Mouse (Mus musculus): Measurements from ENCODE around the gene Gabarapl2. TPM values are rescaled to one million over a fixed set of nuclear protein-coding genes. Genes with fewer than 3 reads are reported as not detected.

Gene Gabarapl2
- polyA plus RNA-seq, 1 experiment from 2014 or later: 213 TPM

DNA sequence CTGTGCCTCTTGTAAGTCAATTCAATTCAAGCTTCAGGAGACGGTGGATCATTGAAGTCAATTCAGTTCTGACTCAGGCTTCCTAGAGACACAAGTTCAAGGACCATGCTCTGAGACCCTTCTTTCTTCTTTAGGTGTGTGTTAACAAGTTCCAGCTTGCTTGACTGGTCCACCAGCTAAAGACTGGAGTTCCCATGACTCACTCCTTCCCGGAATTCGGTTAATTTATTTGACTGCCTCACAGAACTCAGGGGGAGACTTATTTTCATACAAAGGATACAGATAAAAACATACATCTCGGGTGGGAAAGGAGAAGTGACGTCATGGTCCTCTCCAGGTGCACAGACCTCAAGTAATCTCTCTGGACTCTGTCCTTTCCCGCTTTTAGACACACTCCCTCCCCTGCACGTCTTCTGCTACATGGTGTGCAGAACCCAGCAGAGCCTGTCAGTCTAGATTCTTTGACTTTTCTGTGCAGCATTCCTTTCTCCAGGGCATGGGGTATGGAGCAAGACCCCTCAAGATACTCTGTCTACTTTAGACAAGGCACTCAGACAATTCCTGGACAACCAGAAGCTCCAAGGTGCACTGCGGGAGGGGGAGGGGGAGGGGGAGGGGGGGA lies 34.9 kb upstream of the Gabarapl2 start:
- Histone ChIP-seq H3K27ac (replicated peaks in 1 of 2; ENCODE audit: control insufficient read depth in 1 of 2, insufficient read depth in 1 of 2, low read depth in 2 of 2, low read length in 2 of 2) (no peak overlapping the region), H3K27me3 (ENCODE audit: control insufficient read depth, insufficient read depth, low read length) (peaks cover 17% of the 10 kb centered on the region), H3K4me2 (ENCODE audit: low read length) (no peak overlapping the region), H3K9ac (ENCODE audit: low read length) (no peak overlapping the region), H3K36me3 (ENCODE audit: control insufficient read depth, insufficient read depth, low read length) (no peaks in the 10 kb centered on the region), H3K4me1 (ENCODE audit: control insufficient read depth in 2 of 2, insufficient read depth in 2 of 2, low read length in 2 of 2) (peaks cover 7 to 16% of the 10 kb centered on the region in 2 experiments; a peak in 2 of 4 replicates), H3K9me3 (ENCODE audit: control insufficient read depth, low read length) (no peaks in the 10 kb centered on the region), H3K4me3 (ENCODE audit: control insufficient read depth in 1 of 2, insufficient read depth in 1 of 2, low read depth in 1 of 2, low read length in 2 of 2) (no peak overlapping the region)
- WGBS: 41% methylated on average over 8 of the region's 8 CpGs
- no peak for ATAC-seq (ENCODE audit: insufficient number of reproducible peaks, insufficient read depth, low FRiP score, low read depth)

- H3K4me3 ChIP-seq (ENCODE audit: control insufficient read depth in 1 of 2, insufficient read depth in 1 of 2, low read depth in 1 of 2, low read length in 2 of 2): peak within 1 kb of the TSS; percentile 28 to 31; a peak in 3 of 4 replicates
- H3K4me1 ChIP-seq (ENCODE audit: control insufficient read depth in 2 of 2, insufficient read depth in 2 of 2, low read length in 2 of 2): peaks cover 7 to 12% of the 10 kb centered on the region in 2 experiments; a peak in 2 of 4 replicates
- 9% methylated on average over 47 of the region's 47 CpGs for WGBS
- peak within 1 kb of the TSS; percentile 67 for H3K4me2 ChIP-seq (ENCODE audit: low read length)
- peaks cover 31% of the 10 kb centered on the region for H3K27me3 ChIP-seq (ENCODE audit: control insufficient read depth, insufficient read depth, low read length)
- H3K9ac ChIP-seq (ENCODE audit: low read length): peak within 1 kb of the TSS; percentile 50; the same call in 1 of the 2 replicates
- H3K36me3 ChIP-seq (ENCODE audit: control insufficient read depth, insufficient read depth, low read length): no peaks in the 10 kb centered on the region
- ATAC-seq (ENCODE audit: insufficient number of reproducible peaks, insufficient read depth, low FRiP score, low read depth): no peak
- no peak within 1 kb of the TSS for H3K27ac ChIP-seq (replicated peaks in 1 of 2; ENCODE audit: control insufficient read depth in 1 of 2, insufficient read depth in 1 of 2, low read depth in 2 of 2, low read length in 2 of 2)
- no peaks in the 10 kb centered on the region for H3K9me3 ChIP-seq (ENCODE audit: control insufficient read depth, low read length)
Measured at GRCm38 (mm10) chr8:111909621-111910450, 30.7 kb upstream of the Gabarapl2 start, which contains the start of gene Chst5. TSS of gene Chst5 (minus strand) at chr8:111910447.

- Histone ChIP-seq H3K9me3 (ENCODE audit: control insufficient read depth, low read length) (no peaks in the 10 kb centered on the region), H3K4me3 (ENCODE audit: control insufficient read depth in 1 of 2, insufficient read depth in 1 of 2, low read depth in 1 of 2, low read length in 2 of 2) (no peak overlapping the region), H3K9ac (ENCODE audit: low read length) (no peak overlapping the region), H3K27me3 (ENCODE audit: control insufficient read depth, insufficient read depth, low read length) (peaks cover 31% of the 10 kb centered on the region), H3K36me3 (ENCODE audit: control insufficient read depth, insufficient read depth, low read length) (no peaks in the 10 kb centered on the region), H3K4me2 (ENCODE audit: low read length) (no peak overlapping the region), H3K27ac (replicated peaks in 1 of 2; ENCODE audit: control insufficient read depth in 1 of 2, insufficient read depth in 1 of 2, low read depth in 2 of 2, low read length in 2 of 2) (no peak overlapping the region), H3K4me1 (ENCODE audit: control insufficient read depth in 2 of 2, insufficient read depth in 2 of 2, low read length in 2 of 2) (peaks cover 7 to 12% of the 10 kb centered on the region in 2 experiments; a peak in 2 of 4 replicates)
- no peak for ATAC-seq (ENCODE audit: insufficient number of reproducible peaks, insufficient read depth, low FRiP score, low read depth)
- 57% methylated on average over 7 of the region's 7 CpGs for WGBS
Measured at GRCm38 (mm10) chr8:111911572-111911971, 28.9 kb upstream of the Gabarapl2 start.

DNA sequence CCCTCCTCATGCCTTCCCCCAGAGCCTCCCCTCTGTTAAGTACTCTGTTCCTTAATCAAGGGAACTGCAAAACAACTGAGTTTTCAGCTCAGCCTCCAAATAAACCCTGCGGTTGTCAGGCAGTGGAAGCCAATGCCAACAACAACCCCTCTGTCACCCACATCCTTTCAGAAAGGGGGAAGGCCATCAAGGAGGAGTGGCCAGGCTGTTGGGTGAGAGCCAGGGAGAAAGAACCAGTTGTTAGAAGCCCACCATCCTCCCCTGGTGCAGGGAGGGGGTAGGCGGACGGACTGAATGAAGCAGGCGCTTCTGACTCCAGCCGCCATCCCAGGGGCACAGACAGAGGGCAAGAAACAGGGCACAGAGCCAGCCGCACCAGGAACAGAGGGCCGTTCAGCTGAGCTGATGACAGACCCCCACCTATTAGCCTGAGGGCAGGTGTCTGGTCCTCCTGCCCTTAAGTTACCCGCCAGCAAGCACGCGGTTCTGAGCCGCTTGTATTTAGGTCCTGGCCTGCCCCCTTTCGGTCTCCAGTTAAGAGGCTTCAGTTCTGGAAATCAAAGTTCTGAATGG lies 27.6 kb upstream of the Gabarapl2 start:
- H3K4me2 ChIP-seq (ENCODE audit: low read length): peak overlapping the region; percentile 18; the same call in 1 of the 2 replicates
- H3K27ac ChIP-seq (replicated peaks in 1 of 2; ENCODE audit: control insufficient read depth in 1 of 2, insufficient read depth in 1 of 2, low read depth in 2 of 2, low read length in 2 of 2): no peak overlapping the region
- WGBS: 37% methylated on average over 12 of the region's 12 CpGs
- H3K27me3 ChIP-seq (ENCODE audit: control insufficient read depth, insufficient read depth, low read length): peaks cover 31% of the 10 kb centered on the region
- no peaks in the 10 kb centered on the region for H3K9me3 ChIP-seq (ENCODE audit: control insufficient read depth, low read length)
- H3K4me1 ChIP-seq (ENCODE audit: control insufficient read depth in 2 of 2, insufficient read depth in 2 of 2, low read length in 2 of 2): peaks cover 7 to 12% of the 10 kb centered on the region in 2 experiments; a peak in 2 of 4 replicates
- ATAC-seq (ENCODE audit: insufficient number of reproducible peaks, insufficient read depth, low FRiP score, low read depth): no peak; the same call in 1 of the 2 replicates
- H3K9ac ChIP-seq (ENCODE audit: low read length): no peak overlapping the region
- H3K4me3 ChIP-seq (ENCODE audit: control insufficient read depth in 1 of 2, insufficient read depth in 1 of 2, low read depth in 1 of 2, low read length in 2 of 2): no peak overlapping the region
- no peaks in the 10 kb centered on the region for H3K36me3 ChIP-seq (ENCODE audit: control insufficient read depth, insufficient read depth, low read length)

- Histone ChIP-seq H3K9me3 (ENCODE audit: control insufficient read depth, low read length) (no peaks in the 10 kb centered on the region), H3K9ac (ENCODE audit: low read length) (no peak overlapping the region), H3K27ac (replicated peaks in 1 of 2; ENCODE audit: control insufficient read depth in 1 of 2, insufficient read depth in 1 of 2, low read depth in 2 of 2, low read length in 2 of 2) (no peak overlapping the region), H3K36me3 (ENCODE audit: control insufficient read depth, insufficient read depth, low read length) (no peaks in the 10 kb centered on the region), H3K4me1 (ENCODE audit: control insufficient read depth in 2 of 2, insufficient read depth in 2 of 2, low read length in 2 of 2) (peaks cover 0 to 3% of the 10 kb centered on the region in 2 experiments; a peak in 1 of 4 replicates), H3K27me3 (ENCODE audit: control insufficient read depth, insufficient read depth, low read length) (no peaks in the 10 kb centered on the region), H3K4me3 (ENCODE audit: control insufficient read depth in 1 of 2, insufficient read depth in 1 of 2, low read depth in 1 of 2, low read length in 2 of 2) (no peak overlapping the region), H3K4me2 (ENCODE audit: low read length) (no peak overlapping the region)
- WGBS: 92% methylated on average over 2 of the region's 2 CpGs
- ATAC-seq (ENCODE audit: insufficient number of reproducible peaks, insufficient read depth, low FRiP score, low read depth): no peak
Measured at GRCm38 (mm10) chr8:111919663-111920062, 20.8 kb upstream of the Gabarapl2 start.

- peaks cover 3 to 6% of the 10 kb centered on the region in 2 experiments; a peak in 3 of 4 replicates for H3K4me1 ChIP-seq (ENCODE audit: control insufficient read depth in 2 of 2, insufficient read depth in 2 of 2, low read length in 2 of 2)
- H3K27me3 ChIP-seq (ENCODE audit: control insufficient read depth, insufficient read depth, low read length): no peaks in the 10 kb centered on the region
- no peak for ATAC-seq (ENCODE audit: insufficient number of reproducible peaks, insufficient read depth, low FRiP score, low read depth)
- no peak overlapping the region for H3K27ac ChIP-seq (replicated peaks in 1 of 2; ENCODE audit: control insufficient read depth in 1 of 2, insufficient read depth in 1 of 2, low read depth in 2 of 2, low read length in 2 of 2)
- H3K4me2 ChIP-seq (ENCODE audit: low read length): no peak overlapping the region
- 67% methylated on average over 4 of the region's 4 CpGs for WGBS
- no peaks in the 10 kb centered on the region for H3K9me3 ChIP-seq (ENCODE audit: control insufficient read depth, low read length)
- no peak overlapping the region for H3K4me3 ChIP-seq (ENCODE audit: control insufficient read depth in 1 of 2, insufficient read depth in 1 of 2, low read depth in 1 of 2, low read length in 2 of 2)
- no peaks in the 10 kb centered on the region for H3K36me3 ChIP-seq (ENCODE audit: control insufficient read depth, insufficient read depth, low read length)
- no peak overlapping the region for H3K9ac ChIP-seq (ENCODE audit: low read length)
Measured at GRCm38 (mm10) chr8:111920971-111921370, 19.5 kb upstream of the Gabarapl2 start.

- no peaks in the 10 kb centered on the region for H3K36me3 ChIP-seq (ENCODE audit: control insufficient read depth, insufficient read depth, low read length)
- H3K27me3 ChIP-seq (ENCODE audit: control insufficient read depth, insufficient read depth, low read length): no peaks in the 10 kb centered on the region
- 0 out of 2 replicates have a peak overlapping the region, but pooled peaks have one; percentile 7 for H3K4me2 ChIP-seq (ENCODE audit: low read length)
- no peak overlapping the region for H3K27ac ChIP-seq (replicated peaks in 1 of 2; ENCODE audit: control insufficient read depth in 1 of 2, insufficient read depth in 1 of 2, low read depth in 2 of 2, low read length in 2 of 2)
- WGBS: 22% methylated on average over 10 of the region's 10 CpGs
- H3K4me3 ChIP-seq (ENCODE audit: control insufficient read depth in 1 of 2, insufficient read depth in 1 of 2, low read depth in 1 of 2, low read length in 2 of 2): no peak overlapping the region
- ATAC-seq (ENCODE audit: insufficient number of reproducible peaks, insufficient read depth, low FRiP score, low read depth): no peak; the same call in 1 of the 2 replicates
- H3K9ac ChIP-seq (ENCODE audit: low read length): no peak overlapping the region
- no peaks in the 10 kb centered on the region for H3K9me3 ChIP-seq (ENCODE audit: control insufficient read depth, low read length)
- H3K4me1 ChIP-seq (ENCODE audit: control insufficient read depth in 2 of 2, insufficient read depth in 2 of 2, low read length in 2 of 2): peaks cover 3 to 6% of the 10 kb centered on the region in 2 experiments; a peak in 3 of 4 replicates
Measured at GRCm38 (mm10) chr8:111923383-111923804, 17.1 kb upstream of the Gabarapl2 start.
